Mouse (Mus musculus) liver, adult 2 months (tissue): Measurements from ENCODE around the gene Noxo1. TPM values are rescaled to one million over a fixed set of nuclear protein-coding genes. Genes with fewer than 3 reads are reported as not detected.

Experiments
- DNase-seq: peaks from one replicate; pipeline ENCODE4 v3.0.0-alpha.2; 2011; ENCODE audit warnings: low read depth, low spot score; ENCODE audit errors: extremely low read depth
- H3K27ac ChIP-seq: fragments of 200-500 bp; replicated peaks from 2 replicates; pipeline ENCODE4 v1.5.1; 2012; ENCODE audit warnings: low read depth, mild to moderate bottlenecking, control low read depth, inconsistent platforms, low read length; ENCODE audit not compliant: insufficient read depth
- H3K27me3 ChIP-seq: fragments of 200-500 bp; 2 replicates; pipeline ENCODE4 v1.6.1; 2012; ENCODE audit warnings: mild to moderate bottlenecking, moderate library complexity, low read length, inconsistent platforms; ENCODE audit not compliant: control insufficient read depth, insufficient read depth
- H3K36me3 ChIP-seq: fragments of 200-500 bp; 2 replicates; pipeline ENCODE4 v1.6.1; 2012; ENCODE audit warnings: low read length, inconsistent platforms; ENCODE audit not compliant: control insufficient read depth, insufficient read depth
- H3K4me1 ChIP-seq: fragments of 200-500 bp; 2 replicates; pipeline ENCODE4 v1.6.1; 2011; ENCODE audit warnings: low read length; ENCODE audit not compliant: control insufficient read depth, insufficient read depth
- H3K4me3 ChIP-seq: fragments of 200-500 bp; 2 replicates; pipeline ENCODE4 v1.5.1; 2011; ENCODE audit warnings: low read depth, mild to moderate bottlenecking, control low read depth, low read length, moderate library complexity; ENCODE audit not compliant: insufficient read depth
- H3K79me2 ChIP-seq: fragments of 200-500 bp; 2 replicates; pipeline ENCODE4 v1.6.1; 2012; ENCODE audit warnings: inconsistent platforms, mild to moderate bottlenecking, low read length, moderate library complexity; ENCODE audit not compliant: control insufficient read depth, insufficient read depth
- H3K9ac ChIP-seq: fragments of 200-500 bp; 2 replicates; pipeline ENCODE4 v1.6.1; 2012; ENCODE audit warnings: low read depth, mild to moderate bottlenecking, control low read depth, inconsistent platforms, low read length
- CTCF ChIP-seq: fragments of 200-500 bp; IDR thresholded peaks from 2 replicates; pipeline ENCODE4 v1.5.1; 2011; ENCODE audit warnings: low read depth, low read length, control low read depth
- POLR2A ChIP-seq: fragments of 200-500 bp; IDR thresholded peaks from 2 replicates; pipeline ENCODE4 v1.6.1; 2011; ENCODE audit warnings: low read length, control low read depth; ENCODE audit not compliant: insufficient read depth; ENCODE audit errors: extremely low read depth
- WGBS: fragments of 180-500 bp; shearing (Covaris S2); methylation state at CpG from one replicate; pipeline ENCODE4 v1.1.7; 2018; 5-methylcytosine and 5-hydroxymethylcytosine counted together
- polyA plus RNA-seq: library from polyadenylated mRNA; depleted of rRNA; stranded (reverse); fragments of >200 nt; gene quantifications from 2 replicates; pipeline ENCODE4 v1.2.3, GENCODE M21; 2012
- total RNA-seq: library from RNA; depleted of rRNA; stranded (reverse); fragments of >200 nt; gene quantifications from 2 replicates; pipeline ENCODE4 v1.2.3, GENCODE M21; 2014

Noxo1 gene
- total and polyA plus RNA-seq, 2 experiments, result 0.37 to 2.7 TPM

DNA sequence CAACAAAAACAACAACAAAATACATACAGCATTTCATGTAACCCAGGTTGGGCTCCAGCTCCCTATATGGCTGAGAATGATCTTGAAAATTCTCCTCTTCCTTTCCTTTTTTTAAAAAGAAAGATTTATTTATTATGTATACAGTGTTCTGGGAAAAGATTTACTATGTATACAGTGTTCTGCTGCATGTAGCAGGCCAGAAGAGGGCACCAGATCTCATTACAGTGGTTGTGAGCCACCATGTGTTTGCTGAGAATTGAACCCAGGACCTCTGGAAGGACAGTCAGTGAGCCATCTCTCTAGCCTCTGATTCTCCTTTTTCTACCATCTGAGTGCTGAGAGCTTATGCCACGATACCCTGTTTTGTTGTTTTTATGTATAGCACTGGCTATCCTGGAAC lies 38.5 kb downstream of the Noxo1 start:
- no peak overlapping the region for H3K27ac ChIP-seq
- DNase-seq, result no peak
- no peak for TF ChIP-seq CTCF
- no peak for TF ChIP-seq POLR2A
- WGBS, result 88% methylated on average over 1 of the region's 1 CpGs
- H3K27me3 ChIP-seq, result no peaks in the 10 kb centered on the region
- no peak overlapping the region for H3K9ac ChIP-seq
- peaks cover 9% of the 10 kb centered on the region for H3K4me1 ChIP-seq
- peaks cover 1% of the 10 kb centered on the region; the same call in 1 of the 2 replicates for H3K36me3 ChIP-seq
- H3K79me2 ChIP-seq, result no peaks in the 10 kb centered on the region; the same call in 1 of the 2 replicates
- H3K4me3 ChIP-seq, result no peak overlapping the region

DNA sequence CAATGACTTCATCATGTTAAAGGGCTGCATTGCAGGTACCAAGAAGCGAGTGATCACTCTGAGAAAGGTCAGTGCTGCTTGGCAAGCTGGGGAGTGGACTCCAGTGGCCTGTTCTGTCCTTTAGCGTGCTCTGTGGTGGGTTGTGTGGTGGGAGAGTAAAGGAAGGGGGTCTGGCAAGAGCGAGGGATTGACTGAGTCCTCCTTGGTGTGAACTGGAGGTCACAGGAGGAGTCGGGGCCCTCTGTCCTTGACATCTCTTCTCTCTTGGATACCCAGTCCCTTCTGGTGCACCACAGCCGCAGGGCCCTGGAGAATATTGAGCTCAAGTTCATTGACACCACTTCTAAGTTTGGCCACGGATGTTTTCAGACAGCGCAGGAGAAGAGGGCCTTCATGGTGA lies 39.4 kb downstream of the Noxo1 start:
- Histone ChIP-seq H3K79me2 (no peaks in the 10 kb centered on the region; the same call in 1 of the 2 replicates), H3K4me1 (peaks cover 14% of the 10 kb centered on the region), H3K4me3 (no peak overlapping the region), H3K27me3 (no peaks in the 10 kb centered on the region), H3K36me3 (peaks cover 6% of the 10 kb centered on the region; the same call in 1 of the 2 replicates), H3K9ac (no peak overlapping the region), H3K27ac (no peak overlapping the region; the same call in 1 of the 2 replicates)
- no peak for TF ChIP-seq CTCF
- TF ChIP-seq POLR2A, result no peak
- WGBS, result 83% methylated on average over 7 of the region's 7 CpGs
- no peak for DNase-seq

DNA sequence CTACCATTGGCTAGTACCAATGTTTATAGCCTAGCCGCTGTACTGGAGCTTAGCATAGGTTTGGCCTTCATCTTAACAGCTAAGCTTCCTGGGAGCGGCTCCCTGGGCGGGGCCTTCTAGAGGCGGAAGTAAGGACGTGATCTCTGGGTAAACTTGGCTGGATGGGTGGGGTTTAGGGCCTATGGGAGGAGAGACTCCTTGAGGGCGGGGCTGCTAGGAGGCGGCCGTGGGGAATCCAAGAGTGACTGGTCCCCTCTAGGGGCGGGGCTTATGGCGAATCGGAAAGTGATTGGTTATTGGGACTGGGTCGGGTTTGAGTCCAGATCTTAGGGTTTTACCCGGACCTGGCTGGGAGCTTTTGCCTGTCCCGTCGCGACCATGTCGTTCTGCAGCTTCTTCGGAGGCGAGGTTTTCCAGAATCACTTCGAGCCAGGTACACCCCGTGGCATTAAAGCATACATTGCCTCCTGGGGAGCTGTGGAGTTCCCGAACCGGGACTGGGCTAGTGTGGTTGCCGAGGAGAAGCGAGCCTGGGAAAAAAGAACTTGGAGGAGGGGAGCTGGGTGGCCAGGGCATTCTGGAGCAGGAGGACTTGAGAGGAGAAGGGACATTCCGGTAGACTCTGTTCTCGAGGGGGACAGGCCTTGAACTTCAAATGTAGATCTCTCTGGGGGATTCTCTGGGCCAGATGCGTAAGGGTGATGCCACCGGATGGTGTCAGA lies 40.5 kb downstream of the Noxo1 start, which contains the start of gene Msrb1:
Gene Msrb1 (plus strand): TSS at position 313 of the 722 bp plus-strand sequence.
- Histone ChIP-seq H3K4me3 (peak within 1 kb of the TSS; percentile 91), H3K36me3 (peaks cover 13% of the 10 kb centered on the region; the same call in 1 of the 2 replicates), H3K27ac (peak within 1 kb of the TSS; percentile 99), H3K79me2 (no peaks in the 10 kb centered on the region; the same call in 1 of the 2 replicates), H3K4me1 (peaks cover 22% of the 10 kb centered on the region), H3K27me3 (no peaks in the 10 kb centered on the region), H3K9ac (peak within 1 kb of the TSS; percentile 93)
- WGBS, result under 1% methylated on average over 29 of the region's 29 CpGs
- DNase-seq, result peak; percentile 98
- TF ChIP-seq CTCF (no peak), POLR2A (peak; percentile 99)

DNA sequence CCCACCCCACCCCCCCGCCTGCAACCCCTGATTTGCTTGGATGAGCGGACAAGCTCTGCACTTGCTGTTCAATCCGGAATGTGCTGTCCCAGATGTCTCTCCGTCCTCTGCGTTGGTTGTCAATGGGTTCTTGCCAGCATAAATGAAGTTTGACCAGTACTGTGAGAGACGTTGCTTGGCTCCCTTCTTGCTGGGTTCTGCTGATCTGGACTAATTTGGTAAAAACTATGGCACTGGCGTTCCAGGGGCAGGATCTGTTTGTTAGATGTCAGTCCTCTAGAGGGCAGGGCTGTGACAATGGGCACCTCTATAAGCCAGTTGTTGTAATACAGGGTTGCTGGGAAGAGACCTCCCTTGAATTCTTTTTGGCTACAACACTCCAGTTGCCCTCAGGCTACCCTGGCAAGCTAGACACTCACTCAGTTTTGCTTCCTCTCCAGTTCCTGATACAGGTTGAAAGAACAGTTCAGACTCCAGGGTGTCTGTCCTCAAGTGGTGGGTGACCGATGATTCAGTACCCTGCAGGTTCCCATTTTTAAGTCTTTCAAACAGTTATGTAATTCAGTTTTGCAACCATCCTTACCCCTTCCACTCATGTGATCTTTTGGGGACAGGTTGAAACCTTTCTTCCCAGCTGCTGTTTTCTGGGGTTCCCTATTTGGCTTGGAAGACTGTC lies 41.2 kb downstream of the Noxo1 start:
- Histone ChIP-seq H3K27me3 (no peaks in the 10 kb centered on the region), H3K36me3 (peaks cover 13% of the 10 kb centered on the region; the same call in 1 of the 2 replicates), H3K4me3 (peak overlapping the region; percentile 91), H3K79me2 (no peaks in the 10 kb centered on the region; the same call in 1 of the 2 replicates), H3K4me1 (peaks cover 25% of the 10 kb centered on the region), H3K9ac (peak overlapping the region; percentile 93), H3K27ac (peak overlapping the region; percentile 99)
- WGBS, result 4% methylated on average over 8 of the region's 8 CpGs
- TF ChIP-seq CTCF, result no peak
- TF ChIP-seq POLR2A, result 0 out of 2 replicates have a peak, but pooled peaks have one; percentile 6
- DNase-seq, result peak; percentile 91

DNA sequence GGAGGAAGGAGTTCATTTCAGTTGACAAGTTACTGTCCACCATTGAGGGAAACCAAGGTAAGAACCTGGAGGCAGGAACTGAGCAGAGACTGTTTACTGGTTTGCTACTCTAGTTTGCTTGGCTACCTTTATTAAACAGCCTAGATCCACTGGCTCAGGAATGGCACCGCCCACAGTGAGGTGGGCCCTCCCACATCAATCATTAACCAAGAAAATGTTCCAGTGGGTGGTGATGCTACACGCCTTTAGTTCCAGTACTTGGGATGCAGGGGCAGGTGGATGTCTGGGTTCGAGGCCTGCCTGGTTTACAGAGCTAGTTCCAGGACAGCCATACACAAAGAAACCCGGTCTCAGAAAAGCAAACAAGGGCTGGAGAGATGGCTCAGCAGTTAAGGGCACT lies 42.2 kb downstream of the Noxo1 start:
- Histone ChIP-seq H3K27me3 (no peaks in the 10 kb centered on the region), H3K4me1 (peaks cover 31% of the 10 kb centered on the region), H3K9ac (peak overlapping the region; percentile 93; the same call in 1 of the 2 replicates), H3K4me3 (peak overlapping the region; percentile 91), H3K36me3 (peaks cover 14% of the 10 kb centered on the region; the same call in 1 of the 2 replicates), H3K27ac (peak overlapping the region; percentile 99), H3K79me2 (no peaks in the 10 kb centered on the region; the same call in 1 of the 2 replicates)
- no peak for TF ChIP-seq CTCF
- TF ChIP-seq POLR2A, result 0 out of 2 replicates have a peak, but pooled peaks have one; percentile 30
- DNase-seq, result peak; percentile 92
- WGBS, result 38% methylated on average over 4 of the region's 4 CpGs
